7 mouse cellular contexts compared by ENCODE assay signal in the genomic region with DNA sequence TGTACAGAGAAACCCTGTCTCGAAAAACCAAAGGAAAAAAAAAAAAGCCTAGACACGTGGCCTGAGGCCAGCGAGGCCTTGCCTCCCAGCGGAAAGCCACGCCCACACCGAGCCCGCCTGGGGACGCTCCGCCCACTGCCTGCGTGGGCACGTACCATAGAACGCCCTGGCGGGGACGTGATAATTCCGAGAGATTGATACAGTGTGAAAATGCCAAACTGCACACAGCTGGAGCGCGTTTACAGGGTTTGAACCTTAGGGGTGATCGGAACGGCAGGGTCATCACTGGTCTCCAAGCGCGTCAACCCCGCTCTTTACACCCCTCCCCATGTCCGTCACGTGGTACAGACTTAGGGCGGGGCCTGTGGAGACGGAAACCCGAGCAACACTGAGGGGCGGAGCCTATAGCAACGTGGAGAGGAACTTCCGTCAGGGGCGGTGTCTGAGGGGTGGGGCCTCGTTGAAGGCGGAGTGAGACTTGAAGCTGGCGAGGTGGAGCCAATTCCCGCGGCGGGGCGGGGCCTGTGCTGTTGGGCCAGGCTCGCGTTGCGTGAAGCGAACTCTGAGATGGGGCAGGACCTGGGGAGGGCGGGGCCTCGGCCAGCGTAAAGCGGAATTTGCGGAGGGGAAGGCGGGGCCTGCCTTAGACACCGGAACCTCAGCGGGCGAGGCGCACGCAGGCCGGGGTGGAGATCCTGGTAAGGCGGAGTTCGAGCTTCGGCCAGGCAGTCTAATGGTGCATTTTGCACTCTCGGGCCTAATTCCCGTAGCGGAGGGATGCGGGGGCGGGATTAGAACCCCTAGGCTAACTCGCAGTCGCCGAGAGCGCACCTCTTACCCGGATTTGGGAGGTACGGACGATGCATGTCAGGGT. TPM values are rescaled to one million over a fixed set of nuclear protein-coding genes. Genes with fewer than 3 reads are reported as not detected.
DNase-seq lines count a peak whose midpoint lies in the region; ATAC-seq lines count a peak whose summit lies in the region.

A gene (plus strand): TSS at position 634 of the 874 bp plus-strand sequence.

- peak; percentile 85 for ATAC-seq in embryonic facial prominence, embryonic 12.5 days (ENCODE audit: insufficient number of reproducible peaks, insufficient read depth, low FRiP score, low TSS enrichment)
- peak; percentile 90 for ATAC-seq in limb, embryonic 11.5 days (ENCODE audit: insufficient number of reproducible peaks, low FRiP score, low TSS enrichment, low read depth)
- ATAC-seq in midbrain, embryonic 14.5 days (ENCODE audit: low FRiP score, low TSS enrichment): peak; percentile 91

- WGBS in embryonic facial prominence, embryonic 12.5 days: under 1% methylated on average over 69 of the region's 69 CpGs
- WGBS in limb, embryonic 11.5 days: under 1% methylated on average over 69 of the region's 69 CpGs
- under 1% methylated on average over 69 of the region's 69 CpGs for WGBS in midbrain, embryonic 14.5 days

- no peaks in the 10 kb centered on the region for H3K9me3 ChIP-seq in embryonic facial prominence, embryonic 12.5 days
- no peaks in the 10 kb centered on the region for H3K9me3 ChIP-seq in limb, embryonic 11.5 days (ENCODE audit: control insufficient read depth, low read length)
- H3K9me3 ChIP-seq in midbrain, embryonic 14.5 days (ENCODE audit: control insufficient read depth, low read length): no peaks in the 10 kb centered on the region

- peak within 1 kb of the TSS; percentile 73 for H3K9ac ChIP-seq in embryonic facial prominence, embryonic 12.5 days
- H3K9ac ChIP-seq in limb, embryonic 11.5 days (ENCODE audit: low read length): peak within 1 kb of the TSS; percentile 65
- peak within 1 kb of the TSS; percentile 70 for H3K9ac ChIP-seq in midbrain, embryonic 14.5 days (replicated peaks; ENCODE audit: low read length)

- H3K4me2 ChIP-seq in embryonic facial prominence, embryonic 12.5 days (replicated peaks): peak within 1 kb of the TSS; percentile 85
- peak within 1 kb of the TSS; percentile 88 for H3K4me2 ChIP-seq in limb, embryonic 11.5 days (ENCODE audit: low read depth, severe bottlenecking)
- peak within 1 kb of the TSS; percentile 65 for H3K4me2 ChIP-seq in midbrain, embryonic 14.5 days (ENCODE audit: low read length)

- H3K36me3 ChIP-seq in embryonic facial prominence, embryonic 12.5 days: peaks cover 12% of the 10 kb centered on the region
- peaks cover 2% of the 10 kb centered on the region; the same call in 1 of the 2 replicates for H3K36me3 ChIP-seq in limb, embryonic 11.5 days (ENCODE audit: control insufficient read depth, insufficient read depth, low read length)
- peaks cover 4% of the 10 kb centered on the region; the same call in 1 of the 2 replicates for H3K36me3 ChIP-seq in midbrain, embryonic 14.5 days (ENCODE audit: control insufficient read depth, insufficient read depth, low read length)

- H3K27ac ChIP-seq in embryonic facial prominence, embryonic 12.5 days: peak within 1 kb of the TSS; percentile 86
- peak within 1 kb of the TSS; percentile 82 for H3K27ac ChIP-seq in limb, embryonic 11.5 days (replicated peaks; ENCODE audit: low read depth, low read length)
- H3K27ac ChIP-seq in midbrain, embryonic 14.5 days (replicated peaks; ENCODE audit: low read depth, low read length): peak within 1 kb of the TSS; percentile 87

- peak within 1 kb of the TSS; percentile 65 for H3K4me3 ChIP-seq in embryonic facial prominence, embryonic 12.5 days
- H3K4me3 ChIP-seq in limb, embryonic 11.5 days (ENCODE audit: low read depth, low read length): peak within 1 kb of the TSS; percentile 53
- H3K4me3 ChIP-seq in midbrain, embryonic 14.5 days (replicated peaks; ENCODE audit: low read depth, low read length): peak within 1 kb of the TSS; percentile 56

- peaks cover 21% of the 10 kb centered on the region for H3K4me1 ChIP-seq in embryonic facial prominence, embryonic 12.5 days
- H3K4me1 ChIP-seq in limb, embryonic 11.5 days (ENCODE audit: control insufficient read depth, insufficient read depth, low read length): peaks cover 10% of the 10 kb centered on the region
- H3K4me1 ChIP-seq in midbrain, embryonic 14.5 days (ENCODE audit: control insufficient read depth, insufficient read depth, low read length): peaks cover 22% of the 10 kb centered on the region

- H3K27me3 ChIP-seq in embryonic facial prominence, embryonic 12.5 days: no peaks in the 10 kb centered on the region
- no peaks in the 10 kb centered on the region for H3K27me3 ChIP-seq in limb, embryonic 11.5 days (ENCODE audit: control insufficient read depth, insufficient read depth, low read length)
- H3K27me3 ChIP-seq in midbrain, embryonic 14.5 days (ENCODE audit: control insufficient read depth, insufficient read depth, low read length): no peaks in the 10 kb centered on the region

- DNase-seq in adrenal gland, postnatal 25 days: peak; percentile 100
- DNase-seq in heart, adult 11 months: peak; percentile 100
- peak; percentile 100 for DNase-seq in kidney, adult 18-20 months
- peak; percentile 100 for DNase-seq in limb, embryonic 11.5 days (ENCODE audit: low spot score)
- peak; percentile 100 for DNase-seq in midbrain, embryonic 14.5 days
- peak; percentile 100 for DNase-seq in spleen, adult 18-20 months

RNA-seq across cellular contexts. Expression of the gene that starts here (rescaled TPM):
- 24.7 and 29.4 TPM in 2 replicates for total RNA-seq in adrenal gland, postnatal 25 days (2021)
- 23.8 and 24.5 TPM in 2 replicates for polyA plus RNA-seq in embryonic facial prominence, embryonic 12.5 days (2016; fragmentation: Nextera tagmentation; extraction: Ambion mirVana)
- polyA plus RNA-seq in limb, embryonic 11.5 days (2014; fragmentation: Nextera tagmentation; extraction: Ambion mirVana): 11.7 and 12.0 TPM in 2 replicates
- polyA plus RNA-seq in midbrain, embryonic 14.5 days (2014; fragmentation: Nextera tagmentation; extraction: Ambion mirVana): 18.3 and 19.0 TPM in 2 replicates

Comparison
In these comparisons a context has a peak if more than half of its experiments do, and no peak if none do; other contexts are left out.
1. Peak in every context shown above with its lines: DNase-seq, ATAC-seq, H3K4me3 ChIP-seq and H3K27ac ChIP-seq.